Mouse (Mus musculus) layer of hippocampus, adult 18-20 months (tissue): ENCODE measurements at regions not wholly inside any gene's neighbourhood (a gene's known extent, or its start where the extent isn't known, plus 50 kb on each side); places are given as distances from the start of the nearest gene placed in this dataset.
"Not testable (repeated sequence)": the region's sequence is repeated elsewhere in the genome, so short reads cannot be mapped to it uniquely, and the experiment has no call there.

Experiments used
- DNase-seq, 2 experiments: peaks; one replicate each; pipeline ENCODE4 v3.0.0; 2022; ENCODE audit warnings: low spot score in 2 of 2

DNA sequence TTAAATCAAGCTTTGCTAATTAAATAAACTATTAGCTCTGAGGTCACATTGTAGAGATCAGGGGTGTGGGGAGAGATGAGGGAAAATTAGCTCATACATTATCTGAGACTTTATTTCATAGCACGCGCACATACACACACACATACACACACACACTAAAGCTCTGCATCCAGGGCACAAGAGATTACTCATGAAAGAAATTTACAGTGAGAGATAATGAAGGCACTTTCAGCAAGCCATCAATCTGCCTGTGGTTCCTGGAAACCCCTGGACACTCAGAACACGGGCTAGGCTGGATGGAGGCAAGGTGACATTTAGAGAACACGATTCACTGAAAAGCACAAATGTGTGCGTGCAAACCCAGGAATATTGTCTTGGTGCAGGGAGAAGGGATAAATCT is 60.2 kb downstream of the Scg2 start:
- no peak for DNase-seq

DNA sequence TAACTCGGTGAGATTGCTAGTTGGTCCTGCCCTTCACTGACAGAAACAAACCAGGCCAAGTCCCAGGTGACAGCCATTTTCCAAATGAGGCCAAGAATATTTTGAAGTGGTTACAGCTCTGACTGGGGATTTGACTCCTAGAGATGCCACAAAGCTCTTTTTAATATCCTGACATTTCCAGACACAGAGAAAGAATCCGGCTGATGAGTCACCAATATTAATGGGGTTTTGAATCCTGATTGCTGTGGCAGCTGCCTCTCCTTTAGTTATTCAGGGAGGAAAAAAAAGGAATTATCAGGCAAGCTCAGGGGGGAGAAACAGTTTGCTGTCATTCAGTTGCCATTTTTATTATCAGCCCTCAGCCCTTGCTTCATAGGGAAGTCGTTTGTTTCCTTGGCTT is 65.1 kb downstream of the Scg2 start:
- DNase-seq: peak in 1 of 2 experiments; percentile 7

DNA sequence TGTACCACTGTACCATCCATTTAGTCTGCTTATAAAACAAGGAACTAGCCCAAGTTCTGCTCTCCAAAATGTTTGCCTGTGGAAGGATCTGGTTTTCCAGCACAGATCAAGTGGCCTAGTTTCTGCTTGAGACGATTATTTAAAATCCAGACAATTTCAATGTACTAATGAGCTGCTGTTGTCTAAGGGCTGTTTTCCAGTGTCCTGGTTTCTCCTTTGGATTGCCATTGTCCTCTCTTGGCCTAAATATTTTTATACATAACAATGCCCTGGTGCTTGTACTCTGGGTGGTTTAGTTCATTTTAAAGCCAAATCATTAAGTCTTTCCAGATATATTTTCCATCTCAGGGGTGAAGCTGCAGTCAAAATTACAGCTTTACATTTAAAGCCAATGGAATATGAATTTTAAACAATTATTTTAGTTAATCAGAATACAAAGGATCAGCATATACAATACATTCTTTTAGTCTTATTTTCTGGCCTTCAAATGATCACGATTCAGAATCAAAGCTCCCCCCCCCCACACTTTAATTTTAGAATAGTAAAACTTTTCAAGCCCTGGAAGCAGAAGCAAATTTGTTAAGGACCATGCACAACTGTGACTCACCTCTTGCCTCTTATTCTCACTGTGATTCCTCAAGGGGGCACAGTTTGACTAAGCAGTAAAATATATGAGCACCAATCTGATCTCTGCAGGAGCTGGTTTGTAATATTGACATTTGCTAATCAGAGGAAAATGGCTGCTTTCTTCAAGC is 82.5 kb downstream of the Scg2 start:
- DNase-seq: peak in 1 of 2 experiments; percentile 6

DNA sequence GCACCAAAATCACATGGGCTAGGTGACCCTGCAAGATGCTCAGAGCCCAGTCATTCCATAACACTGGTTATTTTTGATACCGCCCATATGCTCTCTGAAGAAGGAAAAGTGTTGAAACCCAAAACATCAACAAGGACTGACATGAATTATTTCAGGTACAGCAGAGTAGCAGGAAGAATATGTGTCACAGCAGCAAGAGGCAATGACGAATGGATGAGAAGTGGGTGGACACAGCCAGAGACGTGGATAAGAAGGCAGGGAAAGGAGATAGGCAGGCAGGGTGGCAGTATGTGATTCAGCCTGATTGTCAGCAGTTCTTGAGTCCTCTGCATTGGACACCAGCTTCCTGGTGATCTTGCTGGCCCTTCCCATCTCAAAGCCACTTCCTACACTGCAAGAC is 93.4 kb downstream of the Scg2 start:
- no peak for DNase-seq

DNA sequence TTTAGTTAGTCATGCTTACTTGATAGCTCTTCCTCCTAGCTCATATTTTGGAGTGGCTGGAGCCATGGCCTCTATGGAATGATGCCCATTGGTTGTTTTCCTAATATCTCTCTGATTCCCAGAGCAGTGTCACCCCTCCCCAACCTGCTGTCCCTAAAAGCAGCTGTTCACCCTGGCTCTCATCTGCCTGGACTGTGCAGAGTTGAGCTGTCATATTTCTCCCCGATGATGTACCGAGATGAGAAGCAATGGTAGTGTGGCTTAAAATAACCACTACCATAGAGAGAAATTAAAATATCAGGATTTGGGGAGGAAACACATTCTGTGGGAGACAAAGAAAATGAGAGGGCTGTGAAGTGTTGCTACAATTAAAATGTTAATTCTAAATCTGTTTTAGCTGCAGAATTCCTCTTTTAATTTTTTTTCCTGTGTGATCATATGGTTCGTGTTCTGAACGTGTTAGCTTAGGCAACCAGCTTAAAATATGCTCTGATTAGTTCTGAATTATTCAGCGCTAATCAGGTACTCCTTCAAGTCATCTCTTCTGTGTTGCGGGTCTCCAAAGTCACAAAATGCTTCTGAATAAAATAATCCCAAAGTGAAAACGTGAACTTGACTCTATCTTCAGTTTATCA is 104.3 kb downstream of the Scg2 start:
- DNase-seq: peak in 1 of 2 experiments; percentile 32

DNA sequence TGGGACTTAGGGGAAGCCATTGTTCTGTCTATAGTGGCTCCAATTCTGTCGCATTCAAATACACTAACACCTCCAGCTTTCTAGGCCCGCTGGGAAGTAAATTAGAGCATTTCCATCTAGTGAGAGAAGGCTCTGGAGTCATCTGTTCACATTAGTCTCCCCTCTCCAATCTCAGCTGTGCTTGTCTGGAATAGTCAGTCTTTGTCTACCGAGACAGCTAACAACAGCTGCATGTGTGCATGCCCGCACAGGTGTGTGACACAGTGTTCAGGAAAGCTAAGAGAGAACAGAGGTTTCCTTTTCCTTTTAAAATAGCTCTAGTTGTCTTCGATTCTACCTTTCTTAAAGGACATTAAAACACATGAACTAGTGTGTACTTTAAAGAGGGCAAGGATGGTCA is 122.7 kb downstream of the Scg2 start:
- DNase-seq: no peak

DNA sequence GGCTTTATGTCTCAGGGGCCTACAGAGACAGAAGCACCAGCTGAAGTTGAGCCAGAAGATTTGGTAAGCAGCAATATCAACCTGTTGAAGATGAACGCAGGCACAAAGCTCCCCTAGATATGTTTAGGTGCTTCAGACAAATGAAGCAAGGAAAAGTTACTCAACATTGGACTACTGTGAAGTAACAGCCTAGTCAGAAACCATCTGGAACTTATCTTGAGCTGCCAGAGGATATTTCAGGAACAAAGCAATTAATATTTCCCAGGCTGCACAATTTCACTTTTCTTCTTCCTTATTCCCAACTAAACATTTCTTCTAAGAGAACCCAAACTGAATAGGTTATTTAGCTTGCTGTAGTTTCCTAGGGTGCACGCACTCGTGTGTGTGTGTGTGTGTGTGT is 125.1 kb downstream of the Scg2 start:
- peak in 1 of 2 experiments; percentile 9 for DNase-seq

DNA sequence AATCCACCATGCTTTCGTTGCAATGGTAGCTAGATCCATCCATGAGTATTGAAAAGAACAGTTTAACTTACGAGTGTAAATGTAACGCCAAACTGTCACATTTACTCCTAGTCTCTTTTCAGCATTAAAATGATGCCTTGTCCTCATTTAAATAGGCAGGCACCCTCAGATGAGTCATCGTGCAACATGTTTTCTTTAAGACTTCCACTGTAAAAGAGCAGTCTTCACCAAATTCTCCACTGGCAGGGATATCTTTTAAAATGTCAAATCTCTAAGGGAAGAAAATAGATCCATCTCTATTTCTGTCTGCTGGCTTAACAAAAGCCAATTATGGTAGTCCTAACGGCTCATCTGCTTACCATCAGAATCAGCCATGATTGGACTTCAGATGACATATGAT is 127.8 kb downstream of the Scg2 start:
- peak in 1 of 2 experiments; percentile 23 for DNase-seq

DNA sequence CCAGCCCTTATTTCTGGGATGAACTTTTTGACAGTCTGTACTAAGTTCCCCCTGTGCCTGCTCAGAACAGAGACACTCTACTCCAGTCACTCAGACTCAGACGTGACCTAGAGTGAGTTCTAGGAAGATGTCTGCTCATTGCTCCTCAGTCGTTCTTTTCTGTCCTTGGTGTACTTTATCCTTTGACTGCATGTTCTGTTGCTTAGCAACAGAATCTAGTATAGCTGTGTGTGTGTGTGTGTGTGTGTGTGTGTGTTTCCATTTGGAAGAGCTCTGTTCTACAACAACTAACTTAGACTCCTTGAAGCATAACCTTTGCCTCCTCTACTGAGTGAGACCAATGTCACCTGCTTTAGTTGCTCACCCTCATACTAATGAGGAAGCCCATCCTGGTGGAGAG is 136.3 kb downstream of the Scg2 start:
- DNase-seq: no peak

DNA sequence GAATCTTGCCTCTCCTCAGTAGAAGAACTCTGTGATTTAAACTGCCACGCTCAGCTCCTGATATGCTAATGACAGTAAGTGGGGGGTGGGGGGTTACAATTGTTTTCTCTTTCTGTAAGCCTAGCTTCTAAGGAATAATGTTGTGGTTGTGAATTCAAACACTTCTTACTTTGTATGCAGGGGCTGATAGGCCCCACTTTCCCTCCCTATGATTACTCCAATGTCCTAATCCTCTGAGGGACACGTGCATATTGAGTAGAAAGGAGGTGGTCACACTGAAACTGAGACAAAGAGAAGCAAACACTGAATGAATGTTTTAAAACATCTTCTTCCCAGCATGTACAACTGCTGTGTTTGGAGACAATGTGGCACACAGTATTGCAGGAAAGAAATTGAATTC is 140.3 kb downstream of the Scg2 start:
- DNase-seq: no peak

DNA sequence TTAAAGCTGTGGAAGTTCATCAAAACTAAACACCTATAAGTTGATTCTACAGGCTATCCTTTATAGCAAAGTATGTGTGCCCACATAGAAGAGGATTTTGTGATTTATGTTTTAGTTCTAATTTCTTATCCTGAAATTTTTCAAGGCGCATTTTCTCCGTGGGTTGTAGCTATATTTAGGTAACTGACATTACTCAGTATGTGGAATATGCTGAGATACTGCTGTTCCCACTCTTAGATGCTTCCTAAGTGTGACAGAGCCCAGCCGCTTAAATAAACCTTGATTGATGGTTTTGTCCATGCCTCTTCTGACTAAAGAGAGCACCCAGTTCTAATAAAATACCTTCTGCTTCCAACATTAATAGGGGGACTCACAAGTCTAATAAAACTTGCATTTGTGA is 180.2 kb downstream of the Scg2 start:
- no peak for DNase-seq

DNA sequence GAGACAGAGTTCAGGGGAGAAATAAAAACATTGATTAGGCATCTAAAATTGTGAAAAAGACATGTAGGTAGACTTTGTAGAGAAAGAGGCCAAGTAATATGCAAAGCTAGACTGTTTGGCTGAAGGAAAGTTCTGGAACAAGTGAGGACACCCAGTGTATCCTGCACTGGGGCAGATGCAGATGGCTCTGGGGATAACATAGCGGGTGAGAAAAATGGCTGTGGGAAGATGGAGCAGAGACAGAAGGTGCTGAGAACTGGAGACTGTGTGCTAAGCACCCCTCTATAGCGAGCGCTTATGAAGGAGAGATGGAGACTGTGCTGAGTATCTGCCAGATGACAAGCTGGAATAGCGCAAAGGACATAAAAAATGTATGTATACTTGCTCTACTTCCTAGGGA is 226.9 kb downstream of the Scg2 start:
- DNase-seq: peak in 1 of 2 experiments; percentile 8

DNA sequence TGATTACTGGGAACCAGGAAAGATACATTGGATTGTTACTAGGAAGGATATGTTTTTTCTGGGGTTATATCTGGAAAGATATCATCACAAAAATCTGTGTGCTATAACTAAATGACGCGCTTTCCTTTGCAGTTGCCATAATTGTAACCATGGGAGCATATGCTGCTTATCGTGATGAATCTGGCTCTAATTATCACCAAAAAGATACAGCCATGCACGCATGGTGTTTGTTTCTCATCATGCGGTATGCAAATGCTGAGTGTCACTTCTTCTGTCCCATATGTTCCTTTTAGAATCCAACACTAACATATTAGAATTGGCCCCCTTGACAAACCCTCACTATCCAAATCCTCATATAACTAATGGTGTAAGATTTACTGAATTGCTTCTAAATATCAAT is 227.4 kb downstream of the Scg2 start:
- peak; percentile 31 to 80 for DNase-seq

DNA sequence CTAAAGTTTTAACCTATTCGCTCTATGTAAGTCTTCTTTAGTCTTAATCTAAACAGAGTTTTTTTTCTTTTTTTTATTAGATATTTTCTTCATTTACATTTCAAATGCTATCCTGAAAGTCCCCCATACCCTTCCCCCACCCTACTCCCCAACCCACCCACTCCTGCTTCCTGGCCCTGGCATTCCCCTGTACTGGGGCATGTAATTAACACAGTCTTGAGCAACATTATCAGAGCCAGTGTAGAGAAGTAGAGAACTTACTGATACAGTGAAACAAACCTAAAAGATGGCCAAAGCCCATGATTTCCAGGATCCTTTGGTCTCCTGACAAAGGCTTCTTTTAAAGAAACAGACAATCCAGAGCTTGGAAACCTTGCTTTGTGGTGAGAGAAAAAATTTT is 227.9 kb downstream of the Scg2 start:
- not testable (repeated sequence) for DNase-seq

DNA sequence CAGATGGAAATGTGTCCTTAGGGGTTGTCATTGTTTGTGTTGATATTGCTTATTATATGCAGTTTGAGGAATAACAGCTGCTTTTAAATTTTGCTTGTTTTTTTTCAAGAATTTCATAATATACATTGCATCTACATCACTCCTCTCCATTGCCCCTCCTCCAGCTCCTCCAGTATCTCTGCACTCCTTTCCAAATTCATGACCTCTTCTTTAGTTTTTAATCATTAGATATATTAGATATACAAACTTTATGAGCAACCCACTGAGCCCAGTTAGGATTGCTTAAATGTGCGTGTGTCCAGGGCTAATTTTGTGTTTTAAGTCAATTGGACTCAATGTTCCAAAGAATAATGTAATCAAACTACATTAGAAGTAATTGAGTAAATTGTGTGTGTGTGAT is 232.7 kb downstream of the Scg2 start:
- no peak for DNase-seq

DNA sequence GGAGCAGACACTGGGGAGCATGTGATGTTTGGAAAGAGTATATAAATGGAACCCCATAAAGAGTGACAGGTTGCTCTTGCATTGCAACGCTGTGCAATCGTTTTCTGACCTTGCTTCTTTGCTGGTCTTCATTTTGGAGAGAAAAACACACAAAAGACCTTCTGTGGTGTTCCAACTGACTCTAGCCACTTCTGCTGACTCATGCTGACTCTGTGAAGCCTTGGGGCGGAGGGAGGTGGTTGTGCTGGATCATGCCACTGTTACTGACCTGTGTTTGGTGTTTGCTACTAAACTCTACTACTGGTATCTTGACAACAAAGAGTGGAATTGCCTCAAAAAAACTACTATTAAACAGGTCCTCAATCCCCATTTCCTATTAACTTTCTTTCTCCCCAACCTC is 242.2 kb downstream of the Scg2 start:
- no peak for DNase-seq

DNA sequence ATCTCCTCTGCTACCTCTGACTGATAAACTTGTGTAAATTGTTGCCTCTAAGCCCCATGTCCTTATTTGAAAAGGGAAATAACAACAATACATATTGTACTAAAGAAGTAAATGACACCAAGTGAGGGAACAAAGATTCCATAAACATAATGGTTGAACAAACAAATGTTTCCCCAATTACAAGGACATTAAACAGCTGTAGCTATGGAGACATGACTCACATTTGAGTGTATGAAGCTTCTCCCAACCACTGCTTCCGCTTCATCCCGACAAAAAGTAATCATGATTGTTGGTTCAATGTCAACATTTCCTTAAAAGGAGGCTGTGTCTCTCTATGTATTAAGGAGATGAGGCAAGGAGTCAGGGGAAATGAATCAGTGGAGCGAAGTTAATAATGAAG is 248.9 kb downstream of the Scg2 start:
- DNase-seq: no peak

DNA sequence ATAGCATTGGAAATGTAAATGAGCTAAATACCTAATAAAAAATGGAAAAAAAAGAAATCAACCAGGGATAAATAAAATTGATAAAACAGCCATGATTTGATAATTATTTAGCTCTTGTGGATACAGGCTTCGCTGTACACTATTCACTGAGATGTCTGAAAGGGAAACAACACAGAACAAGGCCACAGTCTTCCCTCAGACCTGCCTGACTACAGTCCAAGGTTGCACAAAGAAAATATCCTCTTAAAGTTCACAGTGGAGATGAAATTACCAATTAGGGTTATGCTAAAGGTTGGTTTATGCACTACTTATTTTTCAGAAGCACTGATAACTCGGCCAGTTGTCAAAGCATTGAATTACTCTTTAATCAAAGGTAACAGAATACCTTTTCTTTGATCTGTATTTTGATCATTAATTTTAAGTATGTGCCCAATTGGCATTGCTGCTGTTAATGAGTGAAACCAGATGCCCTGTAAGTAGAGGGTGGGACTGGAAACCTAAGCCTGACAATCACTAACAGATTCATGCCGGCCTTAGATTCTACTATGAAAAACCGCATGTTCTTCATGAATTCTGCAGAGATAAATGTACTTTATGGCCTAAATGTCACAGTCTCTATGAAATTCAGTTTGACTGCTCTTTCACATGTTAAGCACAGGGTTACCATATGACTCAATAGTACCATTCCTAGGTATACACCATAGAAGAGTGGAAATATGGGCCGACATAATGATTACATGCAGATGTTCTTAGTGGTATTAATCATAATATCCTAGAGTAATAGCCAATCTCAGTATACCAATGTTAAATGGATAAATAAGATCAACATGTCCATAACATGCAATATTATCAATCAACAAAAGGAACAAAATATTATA is 256.1 kb downstream of the Scg2 start:
- DNase-seq: no peak

DNA sequence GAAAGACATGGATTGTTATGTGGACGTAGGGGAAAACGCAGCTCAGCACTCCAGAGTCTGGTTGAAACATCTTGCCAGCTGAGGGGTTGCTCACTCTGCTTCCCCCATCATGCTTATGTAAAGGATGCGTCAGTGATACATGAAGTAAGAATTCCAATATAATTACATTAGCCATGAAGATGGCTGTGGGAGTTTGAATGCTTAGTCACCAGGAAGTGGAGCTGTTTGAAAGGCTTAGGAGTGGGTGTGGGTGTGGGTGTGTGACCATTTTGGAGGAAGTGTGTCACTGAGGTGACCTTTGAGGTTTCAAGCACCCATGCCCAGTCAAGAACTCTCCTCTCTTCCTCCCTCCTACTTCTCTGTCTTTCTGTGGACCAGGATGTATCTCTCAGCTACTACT is 295.8 kb downstream of the Scg2 start:
- peak in 1 of 2 experiments; percentile 3 for DNase-seq
